Mouse (Mus musculus) central nervous system, embryonic 18 days (tissue): ENCODE data around the gene Tmc7. TPM values are rescaled to one million over a fixed set of nuclear protein-coding genes. Genes with fewer than 3 reads are reported as not detected.

Experiments
- polyA plus RNA-seq: library from polyadenylated mRNA; depleted of rRNA; stranded (reverse); fragments of >200 nt; gene quantifications from 2 replicates; pipeline ENCODE4 v1.2.3, GENCODE M21; 2012; rRNA removed

Gene Tmc7
- polyA plus RNA-seq: 9.0 and 9.1 TPM in 2 replicates

DNA sequence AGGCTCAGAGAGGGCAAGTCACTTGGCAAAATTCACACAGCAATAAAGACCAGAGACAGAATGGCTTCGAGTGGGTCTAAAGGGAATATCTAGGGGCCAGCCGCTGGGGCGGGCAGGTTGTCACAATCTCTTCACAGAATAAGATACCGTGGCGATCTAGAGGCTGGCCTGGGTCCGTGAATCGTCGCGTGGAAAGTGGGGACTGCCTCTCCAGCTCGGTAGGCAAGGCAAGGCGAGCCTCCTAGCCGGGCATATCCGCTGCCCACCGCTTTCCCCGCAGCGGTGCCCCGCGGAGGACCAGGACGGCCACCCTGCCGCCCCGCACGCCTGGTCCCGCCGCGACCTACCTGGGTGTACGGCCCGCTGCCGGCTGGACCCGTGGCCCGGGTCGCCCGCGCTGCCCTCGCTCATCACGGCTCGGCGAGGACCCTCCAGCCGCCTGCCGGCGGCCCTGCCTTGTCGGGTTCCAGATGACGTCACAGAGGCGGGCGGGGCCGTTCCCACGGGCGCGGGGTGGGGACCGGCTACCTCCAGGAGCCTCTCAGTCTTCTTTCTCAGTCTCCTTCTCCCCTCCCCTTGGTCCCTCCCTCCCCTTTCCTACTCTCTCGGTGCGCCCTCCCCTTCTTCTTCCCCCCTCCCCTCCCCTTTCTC is at the start of gene Tmc7:
Gene Tmc7 (minus strand): TSS at position 480 of the 651 bp plus-strand sequence.

DNA sequence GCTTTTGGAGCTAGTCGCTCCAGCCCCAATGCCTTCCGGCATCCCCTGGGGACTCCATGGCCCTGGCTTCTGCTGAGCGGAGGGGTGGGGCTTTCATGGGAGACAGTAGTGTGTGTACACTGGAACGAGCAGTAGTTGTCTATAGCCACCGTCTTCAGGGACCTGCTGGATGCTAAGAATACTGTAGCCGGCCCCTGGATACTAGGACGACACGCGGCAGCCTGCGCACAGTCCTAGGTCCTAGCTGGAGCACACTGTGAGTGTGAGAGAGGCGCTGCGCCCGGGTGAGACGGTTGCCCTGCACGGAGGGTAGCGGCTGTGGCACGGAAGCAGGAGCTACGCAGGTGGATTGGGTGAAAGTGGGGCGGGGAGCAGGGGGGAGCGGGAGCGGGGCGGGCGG is 12.7 kb upstream of the Tmc7 start, which contains the start of gene Tmc5:
Gene Tmc5 (plus strand): TSS at position 97 of the 400 bp plus-strand sequence.

DNA sequence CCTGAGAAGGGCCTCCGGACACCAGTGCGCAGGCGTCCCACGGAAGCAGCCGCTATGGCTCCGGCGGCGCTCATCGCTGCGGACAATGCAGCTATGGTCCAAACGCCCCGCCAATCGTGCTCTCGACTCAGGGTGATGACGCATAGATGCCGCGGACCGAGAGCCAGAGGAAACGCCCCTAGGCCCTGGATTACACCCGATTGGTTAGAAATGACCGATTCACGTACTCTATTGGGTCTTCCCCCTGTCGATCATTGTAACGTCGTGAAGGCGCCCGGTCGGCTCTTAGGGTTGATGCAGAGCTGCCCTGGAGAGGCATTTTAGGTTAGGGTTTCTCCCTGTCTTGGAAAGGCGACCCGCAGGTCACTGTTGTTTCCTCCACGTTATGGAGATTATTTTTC is 51.4 kb downstream of the Tmc7 start, which contains the start of gene Coq7:
Gene Coq7 (minus strand): TSS at position 179 of the 401 bp plus-strand sequence.

DNA sequence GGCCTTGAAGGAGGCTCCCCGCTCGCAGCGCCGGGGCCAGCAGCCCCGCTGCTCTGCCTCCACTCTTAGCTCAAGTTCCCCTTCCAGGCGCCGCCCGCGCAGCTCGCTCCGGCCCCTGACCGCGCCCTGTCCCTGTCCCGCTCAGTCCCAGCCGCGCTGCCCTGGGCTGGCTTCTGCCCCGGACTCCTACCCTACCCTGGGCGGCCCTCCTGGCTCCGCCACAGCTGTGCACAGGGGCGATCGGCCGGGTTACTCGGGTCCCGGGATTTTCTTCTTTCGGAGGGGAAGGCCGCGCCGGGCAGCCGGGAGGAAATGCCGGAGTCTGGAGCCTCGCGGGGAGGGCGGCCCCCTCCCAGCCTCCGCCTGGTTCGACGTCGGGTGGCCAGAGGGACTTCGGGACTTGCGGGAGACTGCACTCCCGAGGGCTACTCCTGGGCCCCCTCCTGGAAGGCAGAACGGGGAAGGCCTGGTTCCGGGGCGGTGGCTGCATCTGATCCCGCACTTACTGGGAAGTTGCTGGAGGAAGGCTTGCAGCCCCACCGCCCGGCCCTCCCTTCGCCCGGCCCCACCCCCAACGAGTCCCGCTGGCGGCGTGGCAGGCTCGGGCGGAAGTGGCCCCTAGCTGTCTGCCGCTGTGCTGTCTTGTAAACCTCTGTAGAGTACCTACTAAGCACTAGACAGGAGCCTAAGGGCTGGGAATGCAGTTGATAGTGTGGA is 92.9 kb downstream of the Tmc7 start, which contains the start of gene Itpripl2:
Gene Itpripl2 (minus strand): TSS at position 545 of the 717 bp plus-strand sequence.

Other genes starting within 250 kb of the Tmc7 start
- gene Syt17, start 136.5 kb downstream of the Tmc7 start, polyA plus RNA-seq: 23.6 and 24.5 TPM in 2 replicates
- gene Itpripl2, start 92.8 kb downstream of the Tmc7 start, polyA plus RNA-seq: 1.7 and 2.2 TPM in 2 replicates
- 57.8 and 70.2 TPM in 2 replicates for gene Coq7, start 51.4 kb downstream of the Tmc7 start, polyA plus RNA-seq
- gene Tmc5, start 12.6 kb upstream of the Tmc7 start, polyA plus RNA-seq: 0.19 and 0.24 TPM in 2 replicates
- 206 and 223 TPM in 2 replicates for gene Gde1, start 121.0 kb upstream of the Tmc7 start, polyA plus RNA-seq
- gene Ccp110, start 127.8 kb upstream of the Tmc7 start, polyA plus RNA-seq: 41.6 and 46.0 TPM in 2 replicates
- 77.2 and 82.6 TPM in 2 replicates for gene Vps35l, start 155.5 kb upstream of the Tmc7 start, polyA plus RNA-seq